Mouse (Mus musculus) layer of hippocampus, postnatal 10 days (tissue): ENCODE measurements around the gene Tcaim. TPM values are rescaled to one million over a fixed set of nuclear protein-coding genes. Genes with fewer than 3 reads are reported as not detected.

Experiments
- DNase-seq, 2 experiments: peaks; one replicate each; pipeline ENCODE4 v3.0.0; 2021; ENCODE audit warnings: low spot score in 2 of 2
- long read RNA-seq: library from polyadenylated mRNA; stranded (forward); transcript quantifications from one replicate; pipeline ENCODE4 v2.0.0, GENCODE M21; 2023
- total RNA-seq, 2 experiments: library from RNA; stranded (reverse); gene quantifications; 2 replicates each; pipeline ENCODE4 v1.2.3; 2021

Gene Tcaim
- total RNA-seq, result 10 to 100 TPM; 12.6 to 14.9 TPM
- long read RNA-seq, partial matches to known transcripts, result 0 of 6 reads
- long read RNA-seq, other reads (novel, unspliced or antisense), result 1 of 6 reads

- peak; percentile 88 to 93 for DNase-seq
Observed at GRCm38 (mm10) chr9:122805053-122805844, at the start of gene Tcaim. Gene Tcaim, plus strand, starts transcription at chr9:122805539.

- no peak for DNase-seq
Observed at GRCm38 (mm10) chr9:122757614-122758013, 47.7 kb upstream of the Tcaim start.

GRCm38 (mm10) chr9:122760111-122760510, 45.2 kb upstream of the Tcaim start:
- no peak for DNase-seq

GRCm38 (mm10) chr9:122785231-122785630, 20.1 kb upstream of the Tcaim start:
- DNase-seq, result no peak

GRCm38 (mm10) chr9:122786534-122786933, 18.8 kb upstream of the Tcaim start:
- DNase-seq, result no peak

GRCm38 (mm10) chr9:122805845-122806341, 554 bp downstream of the Tcaim start:
- DNase-seq, result no peak

- DNase-seq, result no peak
Observed at GRCm38 (mm10) chr9:122807186-122807585, 1.8 kb downstream of the Tcaim start.

GRCm38 (mm10) chr9:122810212-122810611, 4.9 kb downstream of the Tcaim start:
- no peak for DNase-seq

- no peak for DNase-seq
Observed at GRCm38 (mm10) chr9:122812386-122812785, 7.0 kb downstream of the Tcaim start.

GRCm38 (mm10) chr9:122814775-122815174, 9.4 kb downstream of the Tcaim start:
- no peak for DNase-seq

DNA sequence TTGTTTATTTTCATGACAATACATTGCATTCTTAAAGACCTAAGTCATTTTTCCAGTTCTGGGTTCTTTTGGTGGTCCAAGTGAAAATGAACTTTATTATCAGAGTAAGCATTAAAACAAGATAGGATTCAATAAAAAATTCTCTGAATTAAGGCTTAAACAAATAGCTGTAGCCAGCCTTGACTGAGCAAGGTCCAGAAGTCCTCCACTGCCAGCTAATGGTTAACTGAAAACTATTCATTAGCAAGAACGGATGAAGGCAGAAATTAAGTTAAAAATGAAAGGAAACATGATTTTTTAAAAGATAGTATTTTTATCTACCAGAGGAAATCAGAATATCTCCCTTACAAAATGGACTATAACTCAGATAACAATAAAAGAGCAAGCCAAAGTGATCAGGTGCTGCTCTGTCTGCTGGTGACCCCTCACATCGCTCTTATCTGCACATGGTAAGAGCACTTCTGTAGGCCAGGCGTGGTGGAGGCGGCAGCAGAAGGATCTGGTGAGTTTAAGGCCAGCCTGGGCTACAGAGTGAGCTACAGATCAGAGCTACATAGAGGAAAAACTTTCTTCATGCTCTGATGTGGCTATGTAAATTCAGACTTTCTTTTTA, 10.0 kb downstream of the Tcaim start:
- no peak for DNase-seq

DNA sequence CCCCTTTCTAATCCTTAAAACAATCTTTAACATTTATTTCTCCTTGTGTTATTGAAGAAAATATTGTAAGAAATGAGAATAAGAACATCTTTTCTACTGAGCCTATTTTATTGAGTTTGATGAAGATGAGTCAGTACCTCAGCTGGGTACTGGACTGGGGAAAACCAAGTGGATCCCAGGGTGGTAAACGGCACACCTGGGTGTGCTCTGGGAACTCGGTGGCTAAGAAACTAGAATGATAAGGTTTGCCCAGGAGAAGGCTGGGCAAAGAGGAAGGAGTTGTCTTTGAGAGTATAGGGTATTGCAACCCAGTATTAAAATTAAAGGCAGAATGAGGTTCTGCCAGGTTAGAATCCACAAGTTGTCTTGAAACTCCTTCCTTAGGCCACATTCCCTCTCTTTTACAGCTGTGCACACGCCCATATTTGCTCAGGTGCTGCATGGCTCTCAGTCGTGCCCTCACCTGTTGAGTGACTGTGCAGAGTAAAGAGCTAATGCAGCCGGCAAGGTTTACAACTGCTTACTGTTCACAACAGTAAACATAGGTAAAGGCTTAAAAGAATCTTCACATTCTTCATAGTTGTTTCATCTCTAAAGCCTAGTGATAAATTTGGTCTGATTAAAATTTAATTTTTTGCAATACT, 18.2 kb downstream of the Tcaim start:
- no peak for DNase-seq

DNA sequence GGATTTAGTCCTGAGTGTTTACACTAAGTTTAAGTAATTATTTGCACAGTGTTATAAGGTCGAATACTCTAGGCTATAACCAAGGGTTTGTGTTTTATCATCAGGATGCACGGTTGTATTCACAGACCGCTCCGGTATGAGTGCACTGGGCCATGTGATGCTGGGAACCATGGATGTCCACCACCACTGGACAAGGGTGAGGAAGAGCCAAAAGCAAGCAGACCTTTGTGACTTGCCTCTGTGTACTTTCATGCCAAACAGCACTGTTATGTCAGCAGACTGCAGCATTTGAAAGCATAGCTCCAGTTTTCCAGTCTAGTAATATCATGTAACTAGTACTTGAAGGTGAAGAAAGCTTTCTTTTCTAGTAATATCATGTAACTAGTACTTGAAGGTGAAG, 21.4 kb downstream of the Tcaim start:
- no peak for DNase-seq

GRCm38 (mm10) chr9:122829826-122830380, 24.6 kb downstream of the Tcaim start:
- no peak for DNase-seq

DNA sequence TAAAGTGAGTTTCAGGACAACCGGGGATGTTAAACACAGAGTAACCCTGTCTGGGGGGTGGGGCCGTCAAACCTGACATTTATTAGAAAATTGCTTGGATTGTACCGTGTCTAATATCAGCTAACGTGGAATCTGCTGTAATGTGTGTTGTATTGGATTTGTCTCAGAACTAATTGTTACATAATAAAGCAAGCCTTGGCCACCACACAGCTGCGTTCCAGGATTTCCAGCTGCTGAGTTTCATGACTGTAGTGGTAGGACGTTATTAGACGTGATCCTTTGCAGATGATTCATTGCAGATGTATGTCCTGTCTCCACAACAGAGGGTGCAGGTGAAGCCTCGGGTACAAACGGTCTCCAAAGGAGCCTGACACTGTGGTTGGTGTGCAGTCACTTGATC, 30.8 kb downstream of the Tcaim start:
- no peak for DNase-seq

GRCm38 (mm10) chr9:122836790-122837189, 31.5 kb downstream of the Tcaim start:
- peak; percentile 71 to 78 for DNase-seq

- no peak for DNase-seq
Observed at GRCm38 (mm10) chr9:122837216-122837615, 31.9 kb downstream of the Tcaim start.

DNA sequence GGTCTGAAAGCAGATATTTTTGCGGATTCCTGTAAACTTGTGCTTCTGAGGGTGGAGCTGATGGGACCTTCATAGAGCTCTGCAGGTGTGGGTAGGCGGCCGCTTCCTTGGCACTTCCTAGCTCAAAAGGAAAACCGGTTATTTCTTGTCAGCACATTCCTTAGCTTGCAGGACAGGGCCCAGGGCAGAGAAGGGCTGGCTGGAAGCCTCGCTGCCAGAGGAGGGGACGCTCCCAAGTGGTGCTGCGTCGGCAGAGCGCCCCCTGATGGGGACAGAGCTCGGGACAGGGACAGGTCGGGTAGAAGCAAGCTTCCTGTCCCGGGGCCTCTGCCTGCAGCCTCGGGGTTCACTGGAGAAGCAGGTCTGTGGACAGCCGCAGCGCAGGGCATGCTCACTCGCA, 32.3 kb downstream of the Tcaim start:
- DNase-seq, result peak; percentile 21 to 43

DNA sequence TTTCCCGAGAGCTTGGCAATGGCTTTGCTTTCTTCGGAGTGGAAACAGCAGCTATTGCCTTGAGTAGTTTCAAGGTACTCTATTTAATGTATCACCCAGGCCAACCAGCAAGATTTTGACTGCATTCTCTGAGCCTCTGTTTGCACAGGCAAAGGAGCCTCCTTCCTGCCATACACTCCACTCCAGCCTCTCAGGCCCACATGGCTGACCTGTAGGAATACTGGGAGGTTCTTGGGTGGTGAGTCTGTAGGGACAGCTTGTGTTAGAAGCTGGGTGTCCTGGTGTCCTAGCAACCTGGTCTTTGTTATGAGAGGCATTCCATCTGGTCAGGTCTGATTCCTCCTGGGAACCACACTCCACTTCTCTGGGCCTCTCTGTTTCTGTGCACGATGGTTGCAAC, 38.4 kb downstream of the Tcaim start, which contains the start of gene Gm35549:
Gm35549 (minus strand) TSS at position 276 of the 400 bp plus-strand sequence.
- no peak for DNase-seq

DNA sequence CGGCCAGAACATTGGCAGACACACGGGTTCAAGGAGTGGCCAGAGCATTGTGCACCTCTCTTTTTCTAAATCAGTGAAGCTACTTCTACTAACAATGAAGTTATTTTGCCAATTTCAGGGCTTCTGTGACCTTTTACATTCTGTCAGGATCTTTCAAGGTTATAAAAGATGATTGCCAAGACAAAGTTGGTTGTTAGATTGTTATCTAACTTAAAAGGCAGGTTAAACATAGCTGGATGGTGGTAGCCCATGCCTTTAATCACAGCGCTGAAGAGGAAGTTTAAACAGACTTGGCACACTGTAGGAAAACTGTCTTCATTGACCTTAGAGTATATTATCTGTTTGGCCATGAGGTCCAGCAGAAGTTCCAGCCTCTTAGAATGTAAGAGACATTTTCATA, 40.3 kb downstream of the Tcaim start:
- no peak for DNase-seq

DNA sequence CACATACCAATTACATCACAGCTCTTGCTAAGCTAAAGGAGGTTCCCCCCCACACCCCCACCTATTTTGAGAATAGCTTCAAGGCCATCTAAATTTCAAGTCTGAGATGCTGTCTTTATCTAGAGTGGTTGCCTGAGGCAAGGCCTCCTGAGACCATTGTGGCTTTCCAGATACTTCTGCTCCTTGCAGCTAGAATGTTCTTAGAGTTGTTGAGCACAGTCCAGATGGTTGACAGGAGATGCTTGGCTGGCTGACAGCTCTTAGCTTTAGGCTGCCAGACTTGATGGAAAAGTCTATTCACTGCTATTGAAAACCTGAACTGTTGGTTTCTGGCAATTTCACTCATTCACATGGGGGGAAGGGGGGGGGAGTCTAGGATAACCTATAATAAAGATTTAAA, 40.8 kb downstream of the Tcaim start:
- peak; percentile 40 to 46 for DNase-seq
